Mouse (Mus musculus): Measurements from ENCODE around the gene 2310050C09Rik. TPM values are rescaled to one million over a fixed set of nuclear protein-coding genes. Genes with fewer than 3 reads are reported as not detected.

Gene 2310050C09Rik
- polyA plus RNA-seq (2017; shearing (Covaris generic)): not detected

GRCm38 (mm10) chr3:92870116-92870515 is at the start of gene 2310050C09Rik:
TSS of gene 2310050C09Rik (minus strand) at chr3:92870216.
- no peak for ATAC-seq

DNA sequence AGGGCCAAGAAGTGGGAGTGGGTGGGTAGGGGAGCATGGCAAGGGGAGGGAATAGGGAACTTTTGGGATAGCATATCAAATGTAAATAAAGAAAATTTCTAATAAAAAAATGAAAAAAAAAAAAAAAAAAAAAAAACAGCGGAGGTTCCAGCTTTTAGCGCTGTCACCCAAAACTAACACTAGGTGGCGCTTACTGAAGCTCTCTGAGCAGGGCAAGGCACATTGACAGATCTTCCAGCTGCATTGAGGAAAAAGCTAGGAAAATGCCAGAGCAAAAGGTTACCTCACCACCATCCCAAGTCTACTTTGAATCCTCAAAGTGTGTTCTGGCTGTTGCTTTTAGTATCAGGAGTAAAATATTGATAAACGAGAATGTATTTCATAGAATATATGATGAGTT is 37.6 kb upstream of the 2310050C09Rik start:
- no peak for ATAC-seq

- ATAC-seq: no peak
Observed at GRCm38 (mm10) chr3:92905182-92905581, 35.2 kb upstream of the 2310050C09Rik start.

GRCm38 (mm10) chr3:92903640-92904039 is 33.6 kb upstream of the 2310050C09Rik start:
- no peak for ATAC-seq

- ATAC-seq: no peak
Observed at GRCm38 (mm10) chr3:92902992-92903391, 33.0 kb upstream of the 2310050C09Rik start.

GRCm38 (mm10) chr3:92894489-92894888 is 24.5 kb upstream of the 2310050C09Rik start:
- ATAC-seq: no peak

DNA sequence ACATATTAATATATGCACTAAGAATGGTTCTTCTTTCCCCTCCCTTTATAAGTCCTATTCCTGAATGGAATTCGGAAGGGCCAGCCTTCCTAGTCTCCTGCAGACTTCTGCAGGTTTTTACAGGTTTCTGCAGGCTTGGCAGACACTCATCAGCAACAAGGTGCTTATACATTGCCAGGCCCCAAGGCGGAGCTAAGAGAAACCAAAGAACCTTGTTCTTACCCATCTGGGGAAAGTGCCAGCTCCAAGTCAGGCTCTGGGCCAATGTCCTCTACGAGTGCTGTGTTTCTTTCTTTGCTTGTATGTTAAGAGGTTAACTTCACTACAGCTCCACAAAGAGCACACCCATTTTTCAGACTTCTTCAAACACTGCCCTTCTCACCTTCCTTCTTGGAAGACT is 24.0 kb upstream of the 2310050C09Rik start:
- ATAC-seq: no peak

- ATAC-seq: no peak
Observed at GRCm38 (mm10) chr3:92874180-92874579, 4.2 kb upstream of the 2310050C09Rik start.

GRCm38 (mm10) chr3:92851186-92851585 is 18.8 kb downstream of the 2310050C09Rik start, which contains the start of gene Lce1l:
TSS of gene Lce1l (minus strand) at chr3:92851286.
- no peak for ATAC-seq

DNA sequence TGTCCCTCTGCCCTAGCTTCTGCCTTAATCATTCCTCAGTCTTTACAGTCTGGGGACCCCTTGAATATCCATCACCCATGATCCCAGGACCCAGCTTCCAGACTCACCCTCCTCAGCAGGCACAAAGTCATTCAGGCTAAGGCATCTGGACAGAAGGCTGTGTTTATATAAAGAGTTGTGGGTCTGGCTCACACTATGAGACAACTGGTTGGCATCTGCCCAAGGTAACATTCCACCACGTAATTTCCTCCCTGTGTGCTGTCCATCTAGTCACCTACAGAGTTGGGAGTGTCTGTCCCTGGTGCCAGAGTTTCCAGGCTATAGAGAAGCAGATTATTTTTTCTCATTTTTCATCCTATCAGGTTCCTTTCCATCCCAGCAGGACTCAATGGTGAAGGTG is 42.9 kb downstream of the 2310050C09Rik start, which contains the start of gene Kprp:
Gene Kprp, minus strand, starts transcription at position 140 of the 400 bp plus-strand sequence.
- no peak for ATAC-seq

- ATAC-seq: no peak
Observed at GRCm38 (mm10) chr3:92825808-92826207, 44.2 kb downstream of the 2310050C09Rik start.

Other genes with a start within 250 kb of the 2310050C09Rik start
- not detected for gene Lce6a, start 248.6 kb downstream of the 2310050C09Rik start, polyA plus RNA-seq (2017; shearing (Covaris generic))
- not detected for gene Lce1a1, start 221.9 kb downstream of the 2310050C09Rik start, polyA plus RNA-seq (2017; shearing (Covaris generic))
- gene Lce1b, start 213.3 kb downstream of the 2310050C09Rik start, polyA plus RNA-seq (2017; shearing (Covaris generic)): not detected
- gene Lce1a2, start 199.9 kb downstream of the 2310050C09Rik start, polyA plus RNA-seq (2017; shearing (Covaris generic)): not detected
- not detected for gene Lce1c, start 191.0 kb downstream of the 2310050C09Rik start, polyA plus RNA-seq (2017; shearing (Covaris generic))
- gene Lce1d, start 183.0 kb downstream of the 2310050C09Rik start, polyA plus RNA-seq (2017; shearing (Covaris generic)): not detected
- not detected for gene Lce1e, start 161.1 kb downstream of the 2310050C09Rik start, polyA plus RNA-seq (2017; shearing (Covaris generic))
- not detected for gene Lce1f, start 149.9 kb downstream of the 2310050C09Rik start, polyA plus RNA-seq (2017; shearing (Covaris generic))
- not detected for gene Gm38119, start 131.1 kb downstream of the 2310050C09Rik start, polyA plus RNA-seq (2017; shearing (Covaris generic))
- not detected for gene Lce1g, start 117.9 kb downstream of the 2310050C09Rik start, polyA plus RNA-seq (2017; shearing (Covaris generic))
- gene Lce1h, start 105.2 kb downstream of the 2310050C09Rik start, polyA plus RNA-seq (2017; shearing (Covaris generic)): not detected
- not detected for gene Lce1i, start 91.3 kb downstream of the 2310050C09Rik start, polyA plus RNA-seq (2017; shearing (Covaris generic))
- not detected for gene Lce1j, start 79.7 kb downstream of the 2310050C09Rik start, polyA plus RNA-seq (2017; shearing (Covaris generic))
- not detected for gene Lce1k, start 62.3 kb downstream of the 2310050C09Rik start, polyA plus RNA-seq (2017; shearing (Covaris generic))
- gene Kprp, start 43.0 kb downstream of the 2310050C09Rik start, polyA plus RNA-seq (2017; shearing (Covaris generic)): not detected
- gene Lce1l, start 18.9 kb downstream of the 2310050C09Rik start, polyA plus RNA-seq (2017; shearing (Covaris generic)): not detected
- not detected for gene Lce3a, start 56.0 kb upstream of the 2310050C09Rik start, polyA plus RNA-seq (2017; shearing (Covaris generic))
- gene Lce3b, start 62.8 kb upstream of the 2310050C09Rik start, polyA plus RNA-seq (2017; shearing (Covaris generic)): not detected
- not detected for gene Lce3c, start 74.3 kb upstream of the 2310050C09Rik start, polyA plus RNA-seq (2017; shearing (Covaris generic))
- gene Lce3d, start 87.2 kb upstream of the 2310050C09Rik start, polyA plus RNA-seq (2017; shearing (Covaris generic)): not detected
- not detected for gene Lce3e, start 96.8 kb upstream of the 2310050C09Rik start, polyA plus RNA-seq (2017; shearing (Covaris generic))
- gene Lce3f, start 122.0 kb upstream of the 2310050C09Rik start, polyA plus RNA-seq (2017; shearing (Covaris generic)): not detected
- gene Crct1, start 145.5 kb upstream of the 2310050C09Rik start, polyA plus RNA-seq (2017; shearing (Covaris generic)): not detected
- not detected for gene Lce1m, start 148.8 kb upstream of the 2310050C09Rik start, polyA plus RNA-seq (2017; shearing (Covaris generic))
- gene Gm4858, start 198.6 kb upstream of the 2310050C09Rik start, polyA plus RNA-seq (2017; shearing (Covaris generic)): not detected

All from activated CD4-positive, CD25-positive, alpha-beta regulatory T cell, adult 4 months (primary cell).